In genomic region chr9:42727186-42727585, GRCm38 (mm10) we compare ENCODE assay signal across 23 mouse cellular contexts.
DNase-seq lines count a peak whose midpoint lies in the region; ATAC-seq and TF ChIP-seq lines count a peak whose summit lies in the region.
"Had no signal": no experiment of that assay in that cellular context is flagged by ENCODE, and none has a peak within 500 bp of the region (broad histone marks: within the 10 kb centered on the region; RNA-seq: fewer than 3 reads in every experiment).

No protein-coding gene starts in this region.

- ATAC-seq in kidney, embryonic 16.5 days (ENCODE audit: low FRiP score, low TSS enrichment), result no peak
- no peak for ATAC-seq in kidney, embryonic 14.5 days (ENCODE audit: low FRiP score, low TSS enrichment)
- ATAC-seq in intestine, embryonic 14.5 days (replicated peaks; ENCODE audit: low FRiP score, low TSS enrichment, low read depth), result peak; percentile 61; the same call in 1 of the 2 replicates
- peak; percentile 90 for ATAC-seq in intestine, embryonic 15.5 days
- peak; percentile 78 for ATAC-seq in liver, postnatal 0 days
- ATAC-seq: forebrain, postnatal 0 days had no signal

- DNase-seq in intestine, embryonic 14.5 days (ENCODE audit: low spot score), result no peak
- no peak for DNase-seq in liver, postnatal 0 days
- DNase-seq in layer of hippocampus, adult 2 months (ENCODE audit: low spot score in 2 of 2), result no peak
- DNase-seq in embryo, embryonic 10.5 days (ENCODE audit: low spot score), result no peak
- DNase-seq: adrenal gland, adult 8-10 months; cerebellum, adult 11-12 months; cerebellum, postnatal 10 days; forebrain, postnatal 0 days; gastrocnemius, postnatal 25 days; heart, adult 2 months; heart, postnatal 36 days; layer of hippocampus, adult 9-11 months; thymus, adult 18-20 months; thymus, postnatal 36 days had no signal

- H3K27me3 ChIP-seq in kidney, embryonic 16.5 days (ENCODE audit: insufficient read depth, low read length), result no peaks in the 10 kb centered on the region
- H3K27me3 ChIP-seq in kidney, embryonic 14.5 days (ENCODE audit: control insufficient read depth, insufficient read depth, low read length), result no peaks in the 10 kb centered on the region
- H3K27me3 ChIP-seq in intestine, embryonic 14.5 days (replicated peaks; ENCODE audit: control insufficient read depth, insufficient read depth, low read length), result no peaks in the 10 kb centered on the region
- H3K27me3 ChIP-seq in intestine, embryonic 15.5 days (replicated peaks), result no peaks in the 10 kb centered on the region
- H3K27me3 ChIP-seq in liver, postnatal 0 days (ENCODE audit: insufficient read depth, low read length), result no peaks in the 10 kb centered on the region
- H3K27me3 ChIP-seq: embryonic facial prominence, embryonic 12.5 days; hindbrain, embryonic 15.5 days; lung, embryonic 15.5 days had no signal

- peak overlapping the region; percentile 39; the same call in 1 of the 2 replicates for H3K27ac ChIP-seq in kidney, embryonic 16.5 days (ENCODE audit: low read length)
- H3K27ac ChIP-seq in kidney, embryonic 14.5 days (ENCODE audit: low read depth, low read length), result no peak overlapping the region
- H3K27ac ChIP-seq in intestine, embryonic 14.5 days (ENCODE audit: low read depth), result no peak overlapping the region
- peak overlapping the region; percentile 72 for H3K27ac ChIP-seq in intestine, embryonic 15.5 days
- no peak overlapping the region for H3K27ac ChIP-seq in liver, postnatal 0 days (ENCODE audit: low read depth)
- no peak overlapping the region for H3K27ac ChIP-seq in layer of hippocampus, adult 2 months
- H3K27ac ChIP-seq: embryonic facial prominence, embryonic 12.5 days; heart, adult 2 months; hindbrain, embryonic 15.5 days; left cerebral cortex, adult 2 months; lung, embryonic 15.5 days; macrophage; midbrain, embryonic 10.5 days had no signal

- TF ChIP-seq CTCF in liver, postnatal 0 days (IDR thresholded peaks at IDR 0.05; ENCODE audit: low read depth), result no peak
- TF ChIP-seq CTCF in layer of hippocampus, adult 2 months (conservative IDR thresholded peaks at IDR 0.05), result no peak

- H3K4me3 ChIP-seq in kidney, embryonic 16.5 days (ENCODE audit: low read length), result no peak overlapping the region
- H3K4me3 ChIP-seq in kidney, embryonic 14.5 days (ENCODE audit: low read length), result no peak overlapping the region
- no peak overlapping the region for H3K4me3 ChIP-seq in intestine, embryonic 14.5 days (ENCODE audit: low read depth, low read length)
- H3K4me3 ChIP-seq in intestine, embryonic 15.5 days (replicated peaks), result no peak overlapping the region
- H3K4me3 ChIP-seq in liver, postnatal 0 days (ENCODE audit: low read depth, low read length), result no peak overlapping the region
- no peak overlapping the region for H3K4me3 ChIP-seq in layer of hippocampus, adult 2 months
- H3K4me3 ChIP-seq: embryonic facial prominence, embryonic 12.5 days; heart, adult 2 months; hindbrain, embryonic 15.5 days; left cerebral cortex, adult 2 months; lung, embryonic 15.5 days; midbrain, embryonic 10.5 days had no signal

- no peaks in the 10 kb centered on the region for H3K36me3 ChIP-seq in kidney, embryonic 16.5 days (ENCODE audit: insufficient read depth, low read length)
- no peaks in the 10 kb centered on the region for H3K36me3 ChIP-seq in kidney, embryonic 14.5 days (ENCODE audit: control insufficient read depth, insufficient read depth, low read length)
- H3K36me3 ChIP-seq in intestine, embryonic 14.5 days (ENCODE audit: control insufficient read depth, insufficient read depth, low read length), result no peaks in the 10 kb centered on the region
- no peaks in the 10 kb centered on the region for H3K36me3 ChIP-seq in intestine, embryonic 15.5 days
- no peaks in the 10 kb centered on the region for H3K36me3 ChIP-seq in liver, postnatal 0 days (replicated peaks; ENCODE audit: insufficient read depth, low read length)
- H3K36me3 ChIP-seq: embryonic facial prominence, embryonic 12.5 days; hindbrain, embryonic 15.5 days; lung, embryonic 15.5 days; midbrain, embryonic 10.5 days had no signal

- no peak for TF ChIP-seq EP300 in liver, postnatal 0 days (IDR thresholded peaks at IDR 0.05; ENCODE audit: low read depth)

- H3K9ac ChIP-seq in kidney, embryonic 16.5 days (replicated peaks; ENCODE audit: low read length), result no peak overlapping the region
- H3K9ac ChIP-seq in kidney, embryonic 14.5 days (ENCODE audit: low read depth, low read length), result no peak overlapping the region
- no peak overlapping the region for H3K9ac ChIP-seq in intestine, embryonic 14.5 days (ENCODE audit: low read length)
- no peak overlapping the region for H3K9ac ChIP-seq in intestine, embryonic 15.5 days
- no peak overlapping the region for H3K9ac ChIP-seq in liver, postnatal 0 days (replicated peaks)
- H3K9ac ChIP-seq: embryonic facial prominence, embryonic 12.5 days; forebrain, postnatal 0 days; hindbrain, embryonic 15.5 days; lung, embryonic 15.5 days had no signal

- WGBS in kidney, embryonic 16.5 days, result 65% methylated on average over 5 of the region's 5 CpGs
- WGBS in kidney, embryonic 14.5 days, result 64% methylated on average over 5 of the region's 5 CpGs
- WGBS in intestine, embryonic 14.5 days, result 83% methylated on average over 5 of the region's 5 CpGs
- 66% methylated on average over 5 of the region's 5 CpGs for WGBS in intestine, embryonic 15.5 days
- 64% methylated on average over 5 of the region's 5 CpGs for WGBS in liver, postnatal 0 days (ENCODE audit: insufficient replicate concordance)

- peaks cover 60% of the 10 kb centered on the region for H3K4me1 ChIP-seq in kidney, embryonic 16.5 days (ENCODE audit: insufficient read depth, low read length)
- H3K4me1 ChIP-seq in kidney, embryonic 14.5 days (ENCODE audit: control insufficient read depth, insufficient read depth, low read length), result peaks cover 48% of the 10 kb centered on the region
- H3K4me1 ChIP-seq in intestine, embryonic 14.5 days (replicated peaks; ENCODE audit: control insufficient read depth, insufficient read depth, low read length), result peaks cover 13% of the 10 kb centered on the region; the same call in 1 of the 2 replicates
- peaks cover 12% of the 10 kb centered on the region for H3K4me1 ChIP-seq in intestine, embryonic 15.5 days (replicated peaks)
- H3K4me1 ChIP-seq in liver, postnatal 0 days (ENCODE audit: insufficient read depth), result peaks cover 5% of the 10 kb centered on the region; the same call in 1 of the 2 replicates
- H3K4me1 ChIP-seq: embryonic facial prominence, embryonic 12.5 days had no signal

- no peak overlapping the region for H3K4me2 ChIP-seq in kidney, embryonic 16.5 days (replicated peaks; ENCODE audit: low read depth, low read length)
- H3K4me2 ChIP-seq in kidney, embryonic 14.5 days (replicated peaks; ENCODE audit: low read depth, low read length), result no peak overlapping the region
- H3K4me2 ChIP-seq in intestine, embryonic 14.5 days (ENCODE audit: low read length), result no peak overlapping the region
- H3K4me2 ChIP-seq in intestine, embryonic 15.5 days (replicated peaks), result no peak overlapping the region
- H3K4me2 ChIP-seq in liver, postnatal 0 days (ENCODE audit: low read depth, low read length), result no peak overlapping the region
- H3K4me2 ChIP-seq: embryonic facial prominence, embryonic 12.5 days; hindbrain, embryonic 15.5 days; lung, embryonic 15.5 days had no signal

- H3K9me3 ChIP-seq in kidney, embryonic 16.5 days (ENCODE audit: low read length), result no peaks in the 10 kb centered on the region
- H3K9me3 ChIP-seq in kidney, embryonic 14.5 days (ENCODE audit: control insufficient read depth, low read length), result no peaks in the 10 kb centered on the region
- H3K9me3 ChIP-seq in intestine, embryonic 14.5 days (ENCODE audit: control insufficient read depth, low read length), result no peaks in the 10 kb centered on the region
- no peaks in the 10 kb centered on the region for H3K9me3 ChIP-seq in intestine, embryonic 15.5 days
- no peaks in the 10 kb centered on the region for H3K9me3 ChIP-seq in liver, postnatal 0 days (ENCODE audit: low read length)
- H3K9me3 ChIP-seq: embryonic facial prominence, embryonic 12.5 days; hindbrain, embryonic 15.5 days; lung, embryonic 15.5 days; midbrain, embryonic 10.5 days had no signal

Comparison
In these comparisons a context has a peak if more than half of its experiments do, and no peak if none do; other contexts are left out.
1. H3K27ac ChIP-seq: peak in kidney, embryonic 16.5 days (single experiment) and intestine, embryonic 15.5 days (single experiment); none in kidney, embryonic 14.5 days (single experiment), intestine, embryonic 14.5 days (single experiment), liver, postnatal 0 days (single experiment) and layer of hippocampus, adult 2 months (single experiment).
2. ATAC-seq: peak in intestine, embryonic 14.5 days (single experiment), intestine, embryonic 15.5 days (single experiment) and liver, postnatal 0 days (single experiment); none in kidney, embryonic 16.5 days (single experiment) and kidney, embryonic 14.5 days (single experiment).